Mouse (Mus musculus): ENCODE data around the gene Agpat3.
"Not testable (repeated sequence)": the region's sequence is repeated elsewhere in the genome, so short reads cannot be mapped to it uniquely, and the experiment has no call there.

Agpat3 gene

GRCm38 (mm10) chr10:78360290-78360711 lies 8.0 kb upstream of the Agpat3 start:
- peak; percentile 90 to 94 for DNase-seq

GRCm38 (mm10) chr10:78358999-78359398 lies 6.7 kb upstream of the Agpat3 start:
- DNase-seq: not testable (repeated sequence)

- DNase-seq: no peak
Measured at GRCm38 (mm10) chr10:78358266-78358665, 6.0 kb upstream of the Agpat3 start.

GRCm38 (mm10) chr10:78357742-78358141 lies 5.5 kb upstream of the Agpat3 start:
- no peak for DNase-seq

- no peak for DNase-seq
Measured at GRCm38 (mm10) chr10:78355931-78356593, 3.8 kb upstream of the Agpat3 start.

- no peak for DNase-seq
Measured at GRCm38 (mm10) chr10:78353196-78353595, 907 bp upstream of the Agpat3 start.

GRCm38 (mm10) chr10:78352666-78353030 lies 359 bp upstream of the Agpat3 start:
- no peak for DNase-seq

GRCm38 (mm10) chr10:78351564-78351886 lies 764 bp downstream of the Agpat3 start:
- no peak for DNase-seq

- DNase-seq: peak; percentile 48 to 62
Measured at GRCm38 (mm10) chr10:78350796-78351556, 1.3 kb downstream of the Agpat3 start.

- DNase-seq: no peak
Measured at GRCm38 (mm10) chr10:78349464-78350165, 2.7 kb downstream of the Agpat3 start.

GRCm38 (mm10) chr10:78348211-78348610 lies 4.1 kb downstream of the Agpat3 start:
- DNase-seq: no peak

- no peak for DNase-seq
Measured at GRCm38 (mm10) chr10:78347486-78347885, 4.8 kb downstream of the Agpat3 start.

GRCm38 (mm10) chr10:78345466-78345865 lies 6.8 kb downstream of the Agpat3 start:
- no peak for DNase-seq

GRCm38 (mm10) chr10:78342091-78342490 lies 10.2 kb downstream of the Agpat3 start:
- no peak for DNase-seq

- DNase-seq: no peak
Measured at GRCm38 (mm10) chr10:78338180-78338579, 14.1 kb downstream of the Agpat3 start.

- DNase-seq: peak in 1 of 2 experiments; percentile 59
Measured at GRCm38 (mm10) chr10:78334923-78335561, 17.2 kb downstream of the Agpat3 start.

- no peak for DNase-seq
Measured at GRCm38 (mm10) chr10:78331577-78331976, 20.7 kb downstream of the Agpat3 start.

GRCm38 (mm10) chr10:78329305-78329704 lies 23.0 kb downstream of the Agpat3 start:
- DNase-seq: no peak

GRCm38 (mm10) chr10:78328011-78328575 lies 24.2 kb downstream of the Agpat3 start:
- no peak for DNase-seq

- no peak for DNase-seq
Measured at GRCm38 (mm10) chr10:78325916-78326647, 26.2 kb downstream of the Agpat3 start.

- DNase-seq: peak; percentile 69 to 70
Measured at GRCm38 (mm10) chr10:78324556-78325164, 27.6 kb downstream of the Agpat3 start.

Measured in cerebellum, postnatal 14 days (tissue).